Mouse (Mus musculus): ENCODE measurements around the gene Snapc1.
A peak's percentile ranks its signal among the peaks of the same experiment; 100 is the strongest.

Gene Snapc1

DNA sequence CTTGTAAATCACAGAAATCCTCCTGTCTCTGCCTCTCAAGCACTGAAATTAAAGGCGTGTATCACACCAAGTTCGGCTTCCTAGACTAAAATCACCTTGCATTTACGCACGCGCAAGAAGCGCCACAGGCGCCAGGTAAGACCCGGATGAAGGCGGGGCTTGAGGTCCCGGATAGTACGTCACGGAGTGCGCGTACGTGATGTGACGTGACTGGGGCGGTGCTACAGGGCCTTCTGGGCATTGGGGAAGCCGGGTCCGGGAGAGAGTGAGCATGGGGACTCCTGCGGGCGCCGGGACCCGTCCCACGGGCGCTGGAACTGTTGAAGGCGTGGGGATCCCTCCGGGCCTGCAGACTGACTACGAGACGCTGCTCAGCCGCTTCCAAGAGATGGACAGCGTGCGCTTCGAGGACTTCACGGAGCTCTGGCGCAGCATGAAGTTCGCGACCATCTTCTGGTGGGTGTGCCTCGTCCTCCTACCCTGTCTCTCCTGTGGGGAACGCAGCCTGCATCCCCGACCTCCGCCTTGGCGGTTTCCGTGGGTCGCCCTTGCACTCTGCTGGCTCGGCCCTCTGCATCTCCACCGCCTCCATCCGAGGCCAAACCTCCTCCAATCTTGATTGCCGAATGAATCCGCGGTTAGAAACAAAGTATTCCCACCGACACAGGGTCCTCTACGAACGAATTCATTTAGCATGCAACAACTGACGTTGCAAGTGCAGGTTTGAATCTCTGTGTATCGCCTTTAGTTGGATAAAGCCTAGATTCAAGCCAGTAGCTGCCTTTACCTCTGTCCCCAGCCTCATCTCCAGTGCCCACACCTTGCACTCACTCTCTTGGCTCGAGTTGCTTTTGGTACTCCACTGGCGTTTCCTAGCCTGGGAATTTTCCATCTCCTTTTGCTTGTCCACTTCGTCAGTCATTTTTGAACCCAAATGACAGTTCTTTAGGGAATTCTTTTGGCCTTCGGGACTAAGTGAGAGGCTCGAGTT, at the start of gene Snapc1:
Gene Snapc1, plus strand, starts transcription at position 191 of the 991 bp plus-strand sequence.
- DNase-seq (ENCODE audit: inconsistent age in 2 of 2, low spot score in 1 of 2): peak; percentile 96 to 99

DNA sequence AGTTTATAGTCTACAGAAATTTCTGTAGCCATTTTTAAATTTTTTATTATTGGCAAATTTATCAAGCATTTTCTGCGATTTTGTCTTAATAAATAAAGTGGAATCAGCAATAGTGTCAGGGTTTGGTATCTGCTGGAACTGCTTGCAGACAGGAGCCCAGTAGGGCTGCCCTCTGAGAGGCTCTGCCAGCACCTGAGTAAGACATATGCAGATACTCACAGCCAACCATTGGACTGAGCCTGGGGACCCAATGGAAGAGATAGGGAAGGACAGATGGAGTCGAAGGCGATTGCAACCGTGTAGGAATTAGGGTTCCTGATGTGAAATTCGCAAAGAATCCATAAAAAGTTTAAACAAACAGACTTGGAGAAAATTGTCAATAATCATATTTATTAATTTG, 45.8 kb upstream of the Snapc1 start:
- no peak for DNase-seq (ENCODE audit: inconsistent age in 2 of 2, low spot score in 1 of 2)

DNA sequence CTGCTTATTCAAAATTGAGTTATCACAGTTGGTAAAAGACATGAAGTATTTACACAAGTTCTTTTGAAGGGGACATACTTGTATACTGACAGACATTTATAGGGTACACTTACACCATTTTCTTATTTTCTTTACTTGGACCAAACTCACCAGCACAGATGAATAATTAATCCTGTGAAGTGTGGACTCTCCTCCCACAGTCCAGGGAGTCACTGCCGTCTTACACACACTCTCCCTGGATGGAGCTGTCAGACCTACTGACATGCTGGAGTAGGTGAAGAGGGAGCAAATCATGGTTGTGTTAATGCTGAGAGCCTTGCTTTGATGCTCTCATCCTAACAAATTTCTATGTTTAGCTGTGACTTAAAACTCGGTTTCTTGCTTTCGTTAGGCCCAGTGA, 34.0 kb upstream of the Snapc1 start:
- DNase-seq (ENCODE audit: inconsistent age in 2 of 2, low spot score in 1 of 2): no peak

DNA sequence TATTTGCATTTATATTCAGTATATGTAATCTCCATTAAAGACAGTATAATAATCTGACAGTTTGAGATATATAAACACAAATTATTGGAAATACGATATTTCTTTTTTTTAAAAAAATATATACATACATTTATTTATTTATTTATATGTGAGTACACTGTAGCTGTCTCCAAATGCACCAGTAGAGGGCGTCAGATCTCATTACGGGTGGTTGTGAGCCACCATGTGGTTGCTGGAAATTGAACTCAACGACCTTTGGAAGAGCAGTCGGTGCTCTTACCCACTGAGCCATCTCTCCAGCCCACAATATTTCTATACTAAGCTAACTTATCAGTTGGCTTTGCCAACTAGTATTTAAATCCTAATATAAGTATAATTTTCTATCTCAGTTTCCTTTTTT, 33.0 kb upstream of the Snapc1 start:
- DNase-seq (ENCODE audit: inconsistent age in 2 of 2, low spot score in 1 of 2): peak; percentile 15 to 75

DNA sequence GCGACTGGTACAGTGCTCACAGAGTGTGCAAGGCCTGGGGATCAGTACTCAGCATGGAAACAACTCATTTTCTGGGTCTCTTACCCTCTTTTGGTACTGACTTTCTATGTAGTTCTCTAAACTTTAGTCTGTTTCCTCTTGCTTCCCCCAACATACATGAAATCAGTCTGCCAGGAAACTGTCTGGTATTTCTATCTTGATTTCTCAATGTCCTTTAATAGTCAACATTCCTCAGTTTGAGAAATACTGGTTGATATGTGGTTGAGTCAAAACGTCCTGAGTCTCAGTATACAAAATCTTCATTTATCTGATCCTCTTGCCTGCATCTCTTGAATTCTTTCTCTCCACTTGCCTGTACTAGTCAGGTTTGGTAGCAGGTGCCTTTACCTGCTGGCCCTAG, 29.8 kb upstream of the Snapc1 start:
- DNase-seq (ENCODE audit: inconsistent age in 2 of 2, low spot score in 1 of 2): no peak

DNA sequence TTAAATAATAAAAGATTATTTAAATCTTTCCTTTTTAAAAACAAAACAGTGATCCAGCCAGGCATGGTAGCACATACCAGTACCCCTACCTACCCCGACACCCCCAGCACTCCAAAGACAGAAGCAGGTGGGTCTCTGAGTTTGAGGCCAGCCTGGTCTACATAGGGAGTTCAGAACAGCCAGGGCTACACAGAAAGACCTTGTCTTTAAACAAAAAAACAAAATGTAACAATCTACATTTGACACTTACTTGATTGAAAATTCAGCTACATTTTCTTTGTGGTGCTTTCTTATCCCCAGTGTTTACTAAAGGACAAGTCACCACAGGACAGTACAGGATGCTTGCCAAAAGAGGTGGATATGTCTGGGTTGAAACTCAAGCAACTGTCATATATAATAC, 26.9 kb upstream of the Snapc1 start, which contains the start of gene Gm49321:
Gene Gm49321, plus strand, starts transcription at position 301 of the 400 bp plus-strand sequence.
- DNase-seq (ENCODE audit: inconsistent age in 2 of 2, low spot score in 1 of 2): no peak

DNA sequence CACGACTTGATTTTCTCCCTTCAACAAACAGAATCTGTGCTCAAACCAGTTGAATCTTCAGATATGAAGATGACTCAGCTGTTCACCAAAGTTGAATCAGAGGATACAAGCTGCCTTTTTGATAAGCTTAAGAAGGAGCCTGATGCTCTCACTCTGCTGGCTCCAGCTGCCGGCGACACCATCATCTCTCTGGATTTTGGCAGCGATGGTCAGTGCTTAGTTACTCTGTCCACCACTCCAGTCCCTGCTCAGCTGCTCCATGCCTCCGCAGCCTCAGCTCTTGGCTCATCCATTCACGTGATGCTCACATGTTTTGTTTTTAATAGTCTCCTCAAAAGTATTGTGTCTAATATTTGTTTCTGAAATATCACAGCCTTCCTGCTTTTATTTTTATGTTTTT, 24.7 kb upstream of the Snapc1 start:
- DNase-seq (ENCODE audit: inconsistent age in 2 of 2, low spot score in 1 of 2): no peak

DNA sequence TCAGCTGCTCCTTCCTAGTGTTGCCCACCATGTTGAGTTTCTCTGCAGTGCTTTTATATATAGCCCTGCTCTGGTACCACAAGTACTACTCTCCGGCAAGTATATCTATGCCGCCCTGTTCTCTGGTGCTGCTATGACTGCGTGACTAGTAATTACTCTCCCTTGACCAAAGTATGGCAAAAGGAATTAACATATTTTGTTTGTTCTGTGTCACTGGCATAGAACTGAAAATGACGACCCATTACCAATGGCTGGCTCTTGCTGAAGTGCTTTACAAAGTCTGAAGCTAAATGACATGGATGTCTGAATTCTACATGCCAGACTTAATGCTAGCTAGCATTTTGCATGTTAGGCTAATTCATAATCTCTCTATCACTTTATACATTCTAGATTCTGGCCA, 15.9 kb upstream of the Snapc1 start:
- no peak for DNase-seq (ENCODE audit: inconsistent age in 2 of 2, low spot score in 1 of 2)

DNA sequence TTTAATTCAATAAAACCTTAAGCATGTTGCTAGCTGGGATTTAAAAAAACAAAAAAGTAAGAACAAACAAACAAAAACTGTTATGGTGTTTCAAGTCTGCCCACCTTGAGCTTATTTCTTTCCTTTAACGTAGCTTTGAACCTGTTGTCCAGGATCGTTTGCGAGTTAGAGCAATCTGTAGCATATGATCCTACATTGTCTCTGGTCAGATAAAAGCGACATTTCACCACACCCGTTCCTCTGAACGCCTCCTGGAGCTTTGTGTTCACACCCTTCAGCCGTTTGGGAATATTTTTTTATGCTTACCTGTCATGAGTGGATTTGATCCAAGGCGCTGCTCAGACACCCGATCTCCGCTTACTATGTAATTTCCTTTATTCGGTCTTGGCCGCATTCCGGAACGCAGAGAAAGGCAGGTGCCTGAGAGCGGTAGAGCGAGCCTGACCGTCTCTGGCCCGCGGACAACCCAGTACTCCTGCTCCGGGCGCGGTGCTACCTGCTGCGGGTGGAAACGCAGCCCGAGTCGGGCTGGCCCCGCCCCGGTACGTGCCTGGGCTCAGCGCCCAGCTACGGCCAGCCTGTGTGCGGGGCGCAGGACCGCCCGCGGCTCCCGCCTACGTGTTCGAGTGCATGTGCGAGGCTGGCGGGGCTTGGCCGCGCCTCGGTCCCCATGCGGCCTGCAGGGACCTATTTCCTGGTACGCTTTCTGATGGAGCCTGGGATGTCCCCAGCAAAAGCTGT, 14.8 kb upstream of the Snapc1 start:
- DNase-seq (ENCODE audit: inconsistent age in 2 of 2, low spot score in 1 of 2): peak; percentile 50 to 78

DNA sequence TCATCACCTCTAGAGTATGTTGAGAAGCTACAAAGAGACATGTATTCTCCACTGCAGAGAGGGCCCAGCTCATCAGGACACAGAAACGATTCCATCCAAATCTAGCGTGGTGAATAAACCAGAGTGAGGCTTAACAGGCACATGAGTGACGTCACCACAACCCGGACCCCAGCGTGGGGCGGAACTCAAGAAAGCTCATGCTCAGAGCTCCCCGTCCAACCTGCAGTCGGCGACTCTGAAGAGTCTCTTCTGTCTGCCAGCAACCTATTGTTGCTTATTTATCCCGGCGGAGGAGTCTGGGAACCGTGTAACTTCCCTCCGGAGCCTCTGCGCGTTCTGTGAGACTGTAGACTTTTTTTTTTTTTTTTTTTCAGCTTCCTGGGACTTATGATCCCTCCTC, 11.4 kb upstream of the Snapc1 start:
- peak; percentile 25 to 54 for DNase-seq (ENCODE audit: inconsistent age in 2 of 2, low spot score in 1 of 2)

DNA sequence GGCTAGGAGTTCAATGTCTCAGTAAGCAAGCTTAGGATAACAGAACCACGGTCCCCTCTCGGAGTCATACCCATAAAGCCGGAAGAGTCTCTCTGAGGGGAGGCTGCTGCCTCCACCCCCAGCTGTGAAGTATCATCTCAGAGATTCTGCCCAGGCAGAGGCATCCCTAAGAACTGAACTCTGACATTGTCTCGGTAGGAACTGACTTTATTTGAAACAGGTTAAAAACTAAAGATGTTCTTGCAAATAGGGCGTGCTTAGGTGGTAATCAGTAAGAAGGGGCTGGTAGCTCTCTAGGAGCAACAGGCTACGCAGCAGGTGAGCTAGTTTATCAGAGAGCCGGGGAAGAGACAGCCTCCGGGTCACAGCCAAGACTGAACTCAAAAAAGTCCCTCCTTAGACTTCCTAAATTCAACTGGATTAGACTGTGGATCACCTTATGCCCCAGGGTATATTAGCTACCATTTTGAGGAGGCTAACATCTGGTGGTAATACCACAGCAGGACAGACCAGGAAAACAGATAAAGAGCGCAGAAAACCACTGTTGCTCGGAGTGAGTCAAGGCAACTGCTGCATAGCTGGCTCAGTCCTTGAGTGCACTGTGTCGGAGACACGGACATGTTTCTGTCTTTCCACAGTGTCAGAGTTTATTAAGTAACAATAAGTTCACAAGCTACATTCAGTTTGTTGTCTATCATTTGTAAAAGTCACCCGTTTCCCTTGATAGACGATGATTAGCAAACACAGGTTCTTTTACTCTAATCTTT, 10.7 kb upstream of the Snapc1 start:
- DNase-seq (ENCODE audit: inconsistent age in 2 of 2, low spot score in 1 of 2): peak in 1 of 2 experiments; percentile 59

DNA sequence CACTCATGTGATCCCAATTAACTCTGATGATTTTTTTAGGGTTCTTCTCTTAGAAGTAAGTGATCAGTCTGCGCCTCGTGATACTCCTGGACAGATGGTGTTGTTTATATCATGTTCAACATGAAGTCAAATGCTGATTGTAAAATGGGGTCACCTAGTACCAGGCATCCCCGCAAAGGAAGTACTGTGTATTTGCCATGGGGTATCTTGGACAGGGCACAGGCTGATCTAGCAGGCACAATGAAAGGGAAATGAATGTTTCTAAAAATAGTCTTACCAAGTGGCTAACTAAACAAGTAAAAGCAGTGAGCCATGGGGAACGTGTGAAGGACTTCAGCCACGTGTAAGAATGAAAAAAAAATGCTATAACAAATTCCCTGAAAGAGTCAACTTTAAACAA, 9.5 kb upstream of the Snapc1 start:
- no peak for DNase-seq (ENCODE audit: inconsistent age in 2 of 2, low spot score in 1 of 2)

DNA sequence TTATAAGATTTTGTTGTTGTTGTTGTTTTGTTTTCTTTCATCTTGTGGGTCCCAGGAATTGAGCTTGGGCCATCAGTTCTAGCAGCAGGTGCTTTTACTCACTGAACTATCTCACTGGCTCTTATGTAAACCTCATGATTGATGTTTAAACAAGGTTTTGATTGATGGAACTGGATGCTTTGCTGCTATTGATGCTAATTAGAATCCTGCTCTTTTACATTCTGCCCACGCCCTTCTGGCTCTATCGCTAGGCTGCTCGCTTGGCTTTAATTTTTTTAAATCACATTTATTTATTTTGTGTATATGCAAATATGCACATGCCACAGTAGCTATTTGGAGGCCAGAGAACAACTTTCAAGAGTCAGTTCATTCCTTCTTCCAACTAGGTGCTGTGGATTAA, 6.6 kb upstream of the Snapc1 start:
- no peak for DNase-seq (ENCODE audit: inconsistent age in 2 of 2, low spot score in 1 of 2)

DNA sequence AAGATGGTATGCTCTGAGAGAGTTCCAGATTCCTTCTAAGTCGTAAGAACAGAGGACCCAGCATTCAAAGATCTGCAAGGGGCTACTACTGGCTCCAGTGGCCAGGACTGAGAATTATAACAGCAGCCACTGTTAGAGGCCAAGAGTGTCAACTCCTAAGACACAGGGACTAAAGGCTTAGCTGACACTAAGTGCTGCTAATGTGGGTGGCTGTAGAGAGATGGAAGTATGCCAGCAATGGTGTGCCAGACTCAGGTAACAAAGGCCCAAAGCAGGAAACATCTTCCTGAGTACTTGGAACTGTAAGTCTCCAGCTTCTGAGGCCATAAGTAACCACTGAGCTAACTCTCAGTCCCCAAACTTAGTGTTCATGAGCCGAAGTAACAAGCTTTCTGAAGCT, 5.5 kb upstream of the Snapc1 start:
- no peak for DNase-seq (ENCODE audit: inconsistent age in 2 of 2, low spot score in 1 of 2)

DNA sequence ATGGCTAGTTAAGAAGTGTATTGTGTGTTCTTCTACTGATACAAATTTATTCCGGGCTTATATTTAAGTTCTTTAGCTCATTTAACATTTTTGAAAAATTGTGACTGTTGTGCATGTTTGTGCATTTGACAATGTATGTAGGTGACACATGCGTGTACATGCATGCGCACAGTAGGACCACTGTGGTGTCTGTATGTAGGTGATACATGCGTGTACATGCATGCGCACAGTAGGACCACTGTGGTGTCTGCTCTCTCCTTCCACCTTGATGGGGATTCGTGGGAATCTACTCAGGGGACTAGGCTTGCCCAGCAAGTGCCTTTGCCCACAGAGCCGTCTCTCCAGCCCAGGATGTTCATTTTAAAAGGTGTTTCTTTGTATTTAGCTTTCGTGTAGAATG, 4.9 kb downstream of the Snapc1 start:
- DNase-seq (ENCODE audit: inconsistent age in 2 of 2, low spot score in 1 of 2): no peak

DNA sequence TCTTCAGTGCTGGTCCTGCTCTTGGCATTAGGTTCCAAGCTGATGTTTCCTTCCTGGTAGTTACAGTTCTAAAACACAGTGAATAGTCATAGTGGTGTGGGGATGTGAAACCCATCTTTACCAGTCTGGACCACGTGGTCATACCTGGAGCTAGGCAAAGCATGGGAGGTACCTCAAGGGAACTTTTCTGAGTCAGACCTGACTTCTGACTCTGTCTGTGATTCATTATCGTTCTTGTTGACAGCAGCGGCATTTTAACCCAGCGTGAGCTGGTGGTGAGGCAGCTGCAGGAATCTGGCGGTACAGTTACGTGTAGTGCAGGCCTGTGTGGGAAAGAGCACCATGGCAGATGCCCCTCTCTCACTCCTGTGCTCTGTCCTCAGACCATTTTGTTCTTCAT, 10.3 kb downstream of the Snapc1 start:
- DNase-seq (ENCODE audit: inconsistent age in 2 of 2, low spot score in 1 of 2): no peak

DNA sequence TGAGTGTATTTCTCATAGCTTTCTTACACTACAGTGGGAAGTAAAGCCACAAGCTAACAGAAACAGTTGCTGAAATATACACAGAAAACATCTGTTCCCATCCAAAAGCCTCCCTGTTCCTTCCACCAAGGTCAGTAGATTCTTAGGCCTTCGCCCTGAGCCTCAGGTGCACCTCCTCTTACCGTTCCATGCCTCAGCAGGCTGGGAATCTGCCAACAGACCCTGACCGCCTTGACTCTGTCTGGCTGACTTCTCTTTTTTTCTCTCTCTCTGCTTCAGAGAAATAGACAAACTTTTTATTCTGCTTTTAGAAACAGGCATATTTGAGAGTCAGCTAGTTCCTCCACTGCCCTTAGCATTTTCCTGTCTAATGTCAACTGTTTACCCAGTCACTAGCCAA, 13.9 kb downstream of the Snapc1 start:
- no peak for DNase-seq (ENCODE audit: inconsistent age in 2 of 2, low spot score in 1 of 2)

DNA sequence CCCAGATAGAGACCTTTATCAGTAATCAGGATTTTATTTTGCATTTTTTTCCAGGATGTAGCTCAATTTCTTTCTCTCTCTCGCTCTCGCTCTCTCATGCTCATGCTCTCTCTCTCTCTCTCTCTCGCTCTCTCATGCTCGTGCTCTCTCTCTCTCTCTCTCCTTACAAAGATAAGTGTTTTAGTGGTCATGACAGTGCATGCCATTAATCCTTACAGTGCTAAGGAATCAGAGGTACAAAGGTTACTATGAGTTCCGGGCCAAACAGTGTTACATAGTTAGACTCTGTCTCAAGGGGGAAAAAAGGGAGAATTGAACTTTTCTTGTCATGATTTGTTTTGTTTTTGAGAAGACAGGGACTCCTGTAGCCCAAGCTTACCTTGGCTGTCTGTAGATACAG, 15.4 kb downstream of the Snapc1 start:
- DNase-seq (ENCODE audit: inconsistent age in 2 of 2, low spot score in 1 of 2): no peak

DNA sequence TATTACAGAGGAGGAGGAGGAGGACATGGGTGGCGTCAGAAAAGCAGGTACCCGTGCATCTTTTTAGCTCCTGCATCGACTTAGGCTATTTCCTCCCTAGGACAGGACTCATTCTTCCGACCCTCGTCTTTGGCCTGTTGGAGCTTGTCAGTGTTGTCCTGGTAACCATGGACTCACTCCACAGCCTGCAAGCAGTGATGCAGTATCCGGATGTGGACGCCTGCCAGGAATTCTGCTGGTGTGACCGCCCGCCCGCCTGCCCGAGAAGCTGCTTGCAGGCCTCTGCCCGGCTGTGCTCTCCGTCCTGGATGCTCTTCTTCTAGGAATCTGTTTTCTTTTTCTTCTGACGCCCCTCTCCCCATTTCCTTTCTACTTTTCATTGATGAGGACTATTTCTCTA, 18.3 kb downstream of the Snapc1 start:
- DNase-seq (ENCODE audit: inconsistent age in 2 of 2, low spot score in 1 of 2): peak; percentile 15 to 45

DNA sequence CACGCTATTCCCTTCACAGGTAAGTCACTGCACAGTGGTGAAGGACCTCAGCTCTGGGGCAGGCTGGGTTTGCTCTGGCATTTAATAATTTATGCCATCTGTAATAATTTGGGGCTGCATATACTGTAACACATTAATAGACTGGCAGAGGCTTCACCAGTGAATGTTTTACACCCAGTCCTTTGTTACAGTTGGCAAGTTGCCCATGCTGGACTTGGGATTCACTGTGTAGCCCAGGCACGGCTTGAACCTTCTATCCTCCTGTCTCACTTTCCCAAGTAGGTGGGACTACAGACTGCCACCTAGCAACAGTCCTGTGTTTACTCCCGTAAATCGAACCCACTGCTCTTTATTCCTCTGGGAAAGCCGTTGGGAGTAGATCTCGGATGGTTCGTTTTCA, 22.0 kb downstream of the Snapc1 start:
- no peak for DNase-seq (ENCODE audit: inconsistent age in 2 of 2, low spot score in 1 of 2)

DNA sequence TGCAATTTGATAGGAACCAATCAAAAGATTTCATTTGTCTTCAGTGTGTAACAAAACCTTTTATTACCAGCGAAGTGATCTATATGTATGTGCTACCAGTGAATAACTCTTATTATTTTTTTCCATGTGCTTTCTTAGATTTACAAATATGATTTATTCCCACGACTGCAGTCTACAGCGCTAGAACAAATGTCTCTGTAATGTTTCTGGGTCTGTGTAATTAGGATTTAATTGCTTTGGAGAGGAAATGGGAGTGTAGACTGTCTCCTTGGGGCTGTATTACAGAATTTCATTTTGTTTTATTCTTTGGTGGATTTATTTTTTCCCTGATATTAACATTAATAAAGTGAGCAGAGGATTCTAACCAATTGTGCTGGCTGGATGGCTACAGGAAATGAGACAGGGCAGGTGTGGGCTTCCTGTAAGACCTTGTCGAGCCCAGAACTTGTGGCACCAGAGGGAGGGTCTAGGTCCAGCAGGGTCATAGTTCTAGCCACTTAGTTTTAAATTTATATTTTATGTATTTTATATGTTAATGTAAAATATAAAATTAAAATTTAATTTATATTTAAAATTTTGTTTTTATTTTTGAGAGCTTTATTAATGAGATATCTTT, 24.2 kb downstream of the Snapc1 start:
- DNase-seq (ENCODE audit: inconsistent age in 2 of 2, low spot score in 1 of 2): no peak
